Mouse (Mus musculus): ENCODE data around the gene Nr2c2.

GRCm38 (mm10) chr6:92091130-92091591 is at the start of gene Nr2c2:
- peak; percentile 54; the same call in 1 of the 2 replicates for TF ChIP-seq POLR2A (IDR thresholded peaks at IDR 0.05; ENCODE audit: borderline replicate concordance, extremely low read depth, low read depth, low read length)
- no peak for TF ChIP-seq CTCF (IDR thresholded peaks at IDR 0.05; ENCODE audit: insufficient read depth, low read length)

Data from lung, adult 2 months (tissue).